Mouse (Mus musculus): ENCODE results near the gene Pacs1. TPM values are rescaled to one million over a fixed set of nuclear protein-coding genes. Genes with fewer than 3 reads are reported as not detected.

Gene Pacs1
- total RNA-seq, 2 experiments from 2014 or later = 5.0 to 6.3 TPM

Small RNA genes within 50 kb of the gene (microRNA-seq; reads per million reads assigned to microRNA genes)
- gene Gm27468 = 0 reads per million in 2 experiments

Other genes starting within 250 kb of the Pacs1 start
- 1 to 10 TPM; 5.9 to 6.9 TPM for gene Slc29a2, start 249.3 kb downstream of the Pacs1 start, total RNA-seq (2021)
- gene B4gat1, start 234.3 kb downstream of the Pacs1 start, total RNA-seq (2021) = 10 to 100 TPM; 20.5 to 20.8 TPM
- gene AC124502.3, start 234.2 kb downstream of the Pacs1 start, total RNA-seq (2021) = under 1 TPM; 0.87 to 0.96 TPM
- gene Brms1, start 231.8 kb downstream of the Pacs1 start, total RNA-seq (2021) = 10 to 100 TPM; 11.5 to 14.1 TPM
- gene Rin1, start 222.6 kb downstream of the Pacs1 start, total RNA-seq (2021) = 1 to 10 TPM in 1 of 2 experiments, under 1 TPM in 1; 0.52 to 1.3 TPM
- 10 to 100 TPM; 12.4 to 12.5 TPM for gene Cd248, start 205.0 kb downstream of the Pacs1 start, total RNA-seq (2021)
- under 1 TPM in 1 of 2 experiments, not detected in 1; 0.22 TPM for gene Tmem151a, start 187.6 kb downstream of the Pacs1 start, total RNA-seq (2021)
- 10 to 100 TPM; 38.2 to 44.7 TPM for gene Yif1a, start 184.6 kb downstream of the Pacs1 start, total RNA-seq (2021)
- under 1 TPM in 1 of 2 experiments, not detected in 1; 0.25 TPM for gene Cnih2, start 174.6 kb downstream of the Pacs1 start, total RNA-seq (2021)
- 100 to 1,000 TPM; 103 to 110 TPM for gene Rab1b, start 166.0 kb downstream of the Pacs1 start, total RNA-seq (2021)
- gene Klc2, start 154.6 kb downstream of the Pacs1 start, total RNA-seq (2021) = 10 to 100 TPM; 53.0 to 56.6 TPM
- gene Sf3b2, start 22.3 kb upstream of the Pacs1 start, total RNA-seq (2021) = 10 to 100 TPM; 63.4 to 65.9 TPM
- gene Gal3st3, start 25.2 kb upstream of the Pacs1 start, total RNA-seq (2021) = under 1 TPM in 1 of 2 experiments, not detected in 1; 0.10 TPM
- gene Catsper1, start 62.6 kb upstream of the Pacs1 start, total RNA-seq (2021) = not detected
- 10 to 100 TPM; 26.7 to 28.3 TPM for gene Cst6, start 76.5 kb upstream of the Pacs1 start, total RNA-seq (2021)
- gene Eif1ad, start 93.6 kb upstream of the Pacs1 start, total RNA-seq (2021) = 10 to 100 TPM; 12.6 to 13.6 TPM
- 100 to 1,000 TPM; 116 to 124 TPM for gene Banf1, start 94.0 kb upstream of the Pacs1 start, total RNA-seq (2021)
- 10 to 100 TPM; 34.3 to 38.0 TPM for gene Sart1, start 115.6 kb upstream of the Pacs1 start, total RNA-seq (2021)
- gene Tsga10ip, start 129.4 kb upstream of the Pacs1 start, total RNA-seq (2021) = under 1 TPM; 0.52 to 0.64 TPM
- gene Drap1, start 151.9 kb upstream of the Pacs1 start, total RNA-seq (2021) = 100 to 1,000 TPM; 531 to 582 TPM
- gene AI837181, start 152.0 kb upstream of the Pacs1 start, total RNA-seq (2021) = 10 to 100 TPM; 32.7 to 33.6 TPM
- not detected for gene Fosl1, start 174.4 kb upstream of the Pacs1 start, total RNA-seq (2021)
- gene Ccdc85b, start 184.8 kb upstream of the Pacs1 start, total RNA-seq (2021) = 1 to 10 TPM; 4.7 to 6.0 TPM
- gene Fibp, start 187.5 kb upstream of the Pacs1 start, total RNA-seq (2021) = 10 to 100 TPM; 35.2 to 41.5 TPM
- gene Ctsw, start 195.4 kb upstream of the Pacs1 start, total RNA-seq (2021) = not detected
- gene Efemp2, start 200.8 kb upstream of the Pacs1 start, total RNA-seq (2021) = 1 to 10 TPM; 5.3 to 6.3 TPM
- 10 to 100 TPM; 16.1 to 19.8 TPM for gene Mus81, start 215.3 kb upstream of the Pacs1 start, total RNA-seq (2021)
- gene Cfl1, start 217.3 kb upstream of the Pacs1 start, total RNA-seq (2021) = 10 to 100 TPM; 67.8 to 72.7 TPM
- under 1 TPM; 0.33 to 0.59 TPM for gene 1700020D05Rik, start 230.7 kb upstream of the Pacs1 start, total RNA-seq (2021)
- 1 to 10 TPM; 5.2 to 7.8 TPM for gene Snx32, start 237.4 kb upstream of the Pacs1 start, total RNA-seq (2021)